Mouse (Mus musculus) ES-E14 (cell line): ENCODE measurements at regions not wholly inside any gene's neighbourhood (a gene's known extent, or its start where the extent isn't known, plus 50 kb on each side); places are given as distances from the start of the nearest gene placed in this dataset.

Experiments used
- DNase-seq: peaks from one replicate; pipeline ENCODE4 v3.0.0-alpha.2; 2013; ENCODE audit warnings: low read depth, low spot score
- H3K27ac ChIP-seq: 2 replicates; pipeline ENCODE4 v1.5.1; 2012; ENCODE audit warnings: low read depth, mild to moderate bottlenecking, low read length, moderate library complexity, mixed read lengths; ENCODE audit not compliant: poor library complexity, insufficient read depth, severe bottlenecking
- H3K36me3 ChIP-seq: 2 replicates; pipeline ENCODE4 v1.6.1; 2012; ENCODE audit warnings: mild to moderate bottlenecking, low read length, moderate library complexity, mixed read lengths; ENCODE audit not compliant: control insufficient read depth, poor library complexity, insufficient read depth, severe bottlenecking
- H3K4me1 ChIP-seq, 2 experiments: fragments of 150-350 bp in 1 of 2; sonication (generic) in 1 of 2; 2 replicates each; pipeline ENCODE4 v1.6.1; 2012; ENCODE audit warnings: low read length in 2 of 2, mild to moderate bottlenecking in 1 of 2, mixed read lengths in 1 of 2; ENCODE audit not compliant: control insufficient read depth in 2 of 2, insufficient read depth in 2 of 2, poor library complexity in 1 of 2
- H3K4me3 ChIP-seq, 2 experiments: fragments of 150-350 bp in 1 of 2; sonication (generic) in 1 of 2; 2 replicates each; pipeline ENCODE4 v1.5.1; 2012; ENCODE audit warnings: low read length in 2 of 2, low read depth in 1 of 2, mild to moderate bottlenecking in 1 of 2, mixed read lengths in 1 of 2; ENCODE audit not compliant: insufficient read depth in 1 of 2, poor library complexity in 1 of 2, severe bottlenecking in 1 of 2
- H3K9ac ChIP-seq: 2 replicates; pipeline ENCODE4 v1.6.1; 2012; ENCODE audit warnings: low read depth, mild to moderate bottlenecking, low read length, mixed read lengths; ENCODE audit not compliant: poor library complexity, insufficient read depth, severe bottlenecking
- H3K9me3 ChIP-seq: fragments of 150-350 bp; sonication (generic); 2 replicates; pipeline ENCODE4 v1.6.1; 2012; ENCODE audit warnings: low read depth, mild to moderate bottlenecking, low read length; ENCODE audit not compliant: control insufficient read depth, insufficient read depth
- CHD2 ChIP-seq: IDR thresholded peaks from 2 replicates; pipeline ENCODE4 v1.6.1; 2014; ENCODE audit warnings: mild to moderate bottlenecking, low read depth, low read length, inconsistent platforms
- HCFC1 ChIP-seq: IDR thresholded peaks from 2 replicates; pipeline ENCODE4 v1.6.1; 2012; ENCODE audit warnings: low read length, inconsistent platforms, borderline replicate concordance; ENCODE audit not compliant: insufficient read depth
- MAFK ChIP-seq: IDR thresholded peaks from 2 replicates; pipeline ENCODE4 v1.6.1; 2014; ENCODE audit warnings: mild to moderate bottlenecking, low read depth, low read length, inconsistent platforms; ENCODE audit not compliant: insufficient read depth
- ZC3H11A ChIP-seq: IDR thresholded peaks from 2 replicates; pipeline ENCODE4 v1.6.1; 2012; ENCODE audit warnings: low read depth, mild to moderate bottlenecking, inconsistent platforms, low read length, borderline replicate concordance
- ZNF384 ChIP-seq: IDR thresholded peaks from 2 replicates; pipeline ENCODE4 v1.6.1; 2012; ENCODE audit warnings: low read depth, low read length, inconsistent platforms
- in situ Hi-C, 2 experiments: fragments of 600-800 bp; cut with MboI; formaldehyde crosslinking; loops; one replicate each; pipeline ENCODE4 v1.15.1; 2025; ENCODE audit warnings: low sequenced_read_pairs in 2 of 2, inconsistent platforms in 1 of 2; ENCODE audit not compliant: unreplicated experiment in 2 of 2

- H3K36me3 ChIP-seq = no peaks in the 10 kb centered on the region
- H3K9me3 ChIP-seq = no peaks in the 10 kb centered on the region
- H3K27ac ChIP-seq = no peak overlapping the region
- no peak for DNase-seq
- H3K9ac ChIP-seq = no peak overlapping the region
- H3K4me1 ChIP-seq = no peaks in the 10 kb centered on the region
- in situ Hi-C loops = loop anchor here (25.0 kb wide), 1 partner anchor 233 kb away; no protein-coding TSS in a partner anchor
- H3K4me3 ChIP-seq = no peak overlapping the region
- TF ChIP-seq HCFC1 (no peak), CHD2 (no peak), MAFK (no peak), ZNF384 (no peak), ZC3H11A (no peak)
These were observed 156.0 kb downstream of the Moxd1 start for GRCm38 (mm10) chr10:24379291-24379690.

GRCm38 (mm10) chr10:24380478-24381273 is 157.4 kb downstream of the Moxd1 start:
- DNase-seq = no peak
- H3K27ac ChIP-seq = no peak overlapping the region
- no peaks in the 10 kb centered on the region for H3K9me3 ChIP-seq
- no peaks in the 10 kb centered on the region for H3K4me1 ChIP-seq
- no peak overlapping the region for H3K9ac ChIP-seq
- no peak overlapping the region for H3K4me3 ChIP-seq
- no peak for TF ChIP-seq CHD2
- in situ Hi-C loops = loop anchor here (25.0 kb wide), 1 partner anchor 232 kb away; no protein-coding TSS in a partner anchor
- H3K36me3 ChIP-seq = no peaks in the 10 kb centered on the region

GRCm38 (mm10) chr10:24381917-24382316 is 158.6 kb downstream of the Moxd1 start:
- H3K4me3 ChIP-seq = no peak overlapping the region
- H3K9ac ChIP-seq = no peak overlapping the region
- no peaks in the 10 kb centered on the region for H3K9me3 ChIP-seq
- no peak for TF ChIP-seq MAFK
- TF ChIP-seq CHD2 = no peak
- TF ChIP-seq HCFC1 = no peak
- no peak for TF ChIP-seq ZC3H11A
- no peak for TF ChIP-seq ZNF384
- in situ Hi-C loops = loop anchor here (25.0 kb wide), 1 partner anchor 230 kb away; no protein-coding TSS in a partner anchor
- peak; percentile 24 for DNase-seq
- no peaks in the 10 kb centered on the region for H3K36me3 ChIP-seq
- peaks cover 0 to 2% of the 10 kb centered on the region in 2 experiments; a peak in 1 of 4 replicates for H3K4me1 ChIP-seq
- no peak overlapping the region for H3K27ac ChIP-seq

- H3K4me1 ChIP-seq = peaks cover 0 to 2% of the 10 kb centered on the region in 2 experiments; a peak in 1 of 4 replicates
- H3K9me3 ChIP-seq = no peaks in the 10 kb centered on the region
- H3K36me3 ChIP-seq = no peaks in the 10 kb centered on the region
- in situ Hi-C loops = loop anchor here (25.0 kb wide), 1 partner anchor 228 kb away; no protein-coding TSS in a partner anchor
- no peak overlapping the region for H3K9ac ChIP-seq
- H3K4me3 ChIP-seq = no peak overlapping the region
- TF ChIP-seq MAFK (no peak), ZC3H11A (no peak), CHD2 (no peak), HCFC1 (no peak), ZNF384 (no peak)
- H3K27ac ChIP-seq = no peak overlapping the region
- no peak for DNase-seq
These were observed 160.7 kb downstream of the Moxd1 start for GRCm38 (mm10) chr10:24384061-24384460.
